Mouse (Mus musculus): Measurements from ENCODE around the gene Zscan10.

The Zscan10 gene

DNA sequence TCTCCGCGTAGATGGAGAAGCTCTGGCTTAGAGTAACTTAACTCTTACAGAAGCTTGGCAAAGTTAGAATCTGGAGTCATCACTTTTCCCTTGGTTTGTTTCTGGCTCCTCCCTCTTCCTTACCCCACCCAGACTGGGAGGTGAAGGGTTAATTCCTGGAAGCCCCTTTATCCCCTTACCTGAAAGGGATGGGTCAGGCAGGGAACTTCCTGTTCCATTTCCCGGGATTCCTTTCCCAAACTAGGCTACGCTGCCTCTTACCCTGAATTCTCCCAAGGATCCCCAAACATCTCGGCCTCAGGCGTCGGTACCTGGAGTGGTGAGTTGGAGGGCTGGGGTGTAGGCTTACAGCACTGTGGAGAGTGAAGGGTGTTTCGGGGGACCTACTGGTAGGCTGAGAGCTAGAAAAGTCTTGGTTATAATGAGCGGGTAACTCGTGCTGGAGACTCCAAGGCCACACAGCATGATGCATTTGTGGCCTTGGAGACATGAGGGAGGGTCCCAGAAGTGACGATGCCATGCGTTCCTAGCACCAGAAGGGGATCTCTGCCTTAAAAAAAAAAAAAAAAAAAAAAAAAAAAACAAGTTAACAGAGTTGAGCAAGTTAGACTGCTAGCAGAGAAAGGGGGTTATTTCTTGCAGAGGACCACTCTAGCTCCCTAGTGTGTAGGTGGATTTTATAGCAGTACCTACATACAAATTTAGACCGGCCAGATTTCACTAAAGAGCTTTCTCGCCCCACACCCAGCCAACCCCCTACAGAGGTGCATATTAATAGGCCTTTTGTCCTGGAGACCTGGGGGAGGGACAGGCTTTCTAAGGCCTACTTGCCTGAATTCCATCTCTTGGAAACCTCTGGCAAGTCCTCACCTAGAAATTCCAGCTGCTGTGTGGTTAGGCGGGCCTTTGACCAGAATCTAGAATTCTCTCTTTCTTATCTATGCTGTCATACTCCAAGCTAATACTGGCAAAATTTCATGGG, at the start of gene Zscan10:
Gene Zscan10, plus strand, starts transcription at position 216 of the 982 bp plus-strand sequence.
- no peak for DNase-seq (ENCODE audit: low spot score in 2 of 2)

DNA sequence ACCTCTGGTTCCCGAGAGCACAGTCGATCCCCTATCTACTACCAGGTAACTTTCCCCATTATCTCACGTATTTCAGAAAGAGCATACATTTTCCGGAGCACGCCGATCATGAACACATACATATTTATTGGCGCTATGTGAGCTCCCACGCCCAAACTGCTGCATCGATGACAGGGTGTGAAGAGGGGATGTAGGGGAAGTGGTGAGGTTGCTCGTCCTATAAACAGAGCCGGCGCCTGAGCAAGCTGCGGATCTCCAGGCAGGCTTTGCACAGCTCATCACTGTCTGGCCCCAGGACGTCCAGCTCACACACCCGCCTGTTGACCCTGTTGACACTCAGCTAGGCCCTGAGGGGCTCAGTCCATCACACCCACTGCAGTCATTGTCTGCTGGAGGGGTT, 49.8 kb upstream of the Zscan10 start:
- DNase-seq (ENCODE audit: low spot score in 2 of 2), result peak in 1 of 2 experiments; percentile 32

DNA sequence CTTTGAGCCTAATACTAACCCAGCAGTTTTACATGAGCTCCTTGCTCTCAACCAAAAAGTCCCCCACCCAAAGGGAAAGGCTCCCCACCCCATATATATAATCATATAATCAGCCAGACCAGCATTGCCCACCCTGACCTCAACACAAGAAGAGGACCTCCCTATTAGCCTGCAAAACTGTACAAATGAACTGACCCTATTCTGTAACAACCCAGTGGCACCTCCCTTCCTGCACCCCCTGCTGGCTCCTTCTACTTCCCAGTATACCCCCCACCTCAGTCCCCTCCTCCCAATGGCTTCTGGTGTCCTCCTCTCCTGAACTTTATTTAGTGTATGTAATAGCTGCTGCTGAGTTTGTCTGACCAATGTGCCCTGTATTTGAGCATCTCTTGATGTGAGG, 49.2 kb upstream of the Zscan10 start:
- no peak for DNase-seq (ENCODE audit: low spot score in 2 of 2)

DNA sequence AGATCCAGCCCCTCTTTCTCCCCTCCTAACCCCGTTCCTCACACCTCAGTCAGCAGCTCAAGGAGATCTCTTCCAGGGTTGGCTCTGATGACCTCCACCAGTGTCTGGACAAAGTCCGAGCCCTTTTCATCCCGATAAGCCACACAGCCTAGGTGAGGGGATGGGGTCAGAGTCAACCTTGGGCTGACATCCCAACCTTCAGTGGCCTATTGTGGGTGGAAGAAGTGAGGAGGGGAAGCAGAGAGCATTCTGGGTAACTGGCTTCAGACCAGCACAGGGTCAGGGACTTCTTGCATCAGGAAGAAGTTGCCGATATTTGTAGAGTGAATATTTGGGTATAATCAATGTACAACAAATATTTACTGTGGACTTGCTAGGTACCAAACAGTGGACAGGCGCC, 48.7 kb upstream of the Zscan10 start:
- no peak for DNase-seq (ENCODE audit: low spot score in 2 of 2)

DNA sequence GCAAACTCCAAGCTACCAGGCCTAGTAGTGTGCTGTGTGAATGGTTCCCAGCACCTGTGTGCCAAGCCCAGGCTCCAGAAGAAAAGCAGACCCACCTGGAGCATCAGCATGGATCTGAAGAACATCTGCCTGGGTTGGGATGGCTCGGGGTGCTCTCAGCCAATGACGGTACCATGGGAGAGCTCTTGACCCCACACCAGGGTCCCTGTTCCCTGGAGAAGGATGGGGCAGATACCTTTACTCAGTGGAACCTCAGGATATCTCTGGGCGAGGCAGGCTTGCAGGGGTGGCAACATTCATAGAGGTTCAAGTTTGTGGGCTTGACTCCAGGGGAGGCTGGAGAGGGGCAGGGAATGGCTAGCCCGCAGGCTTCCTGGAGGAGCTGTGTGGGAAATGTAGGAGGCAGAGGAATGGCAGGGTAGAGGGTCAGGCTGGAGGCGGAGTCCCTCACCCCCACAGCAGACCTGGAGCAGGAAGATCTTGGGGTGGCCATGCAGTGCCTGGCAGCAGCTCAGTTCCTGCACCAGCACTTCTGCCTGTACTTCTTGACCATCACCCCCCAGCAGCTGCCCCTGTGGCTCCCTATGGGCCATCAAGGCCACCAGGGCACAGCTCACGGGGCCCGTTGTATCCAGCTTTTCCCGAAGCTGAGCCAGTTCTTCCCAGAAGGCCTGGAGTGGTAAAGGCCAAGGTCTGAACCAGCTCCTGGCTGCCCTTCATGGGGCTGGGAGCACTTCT, 47.6 kb upstream of the Zscan10 start:
- no peak for DNase-seq (ENCODE audit: low spot score in 2 of 2)

DNA sequence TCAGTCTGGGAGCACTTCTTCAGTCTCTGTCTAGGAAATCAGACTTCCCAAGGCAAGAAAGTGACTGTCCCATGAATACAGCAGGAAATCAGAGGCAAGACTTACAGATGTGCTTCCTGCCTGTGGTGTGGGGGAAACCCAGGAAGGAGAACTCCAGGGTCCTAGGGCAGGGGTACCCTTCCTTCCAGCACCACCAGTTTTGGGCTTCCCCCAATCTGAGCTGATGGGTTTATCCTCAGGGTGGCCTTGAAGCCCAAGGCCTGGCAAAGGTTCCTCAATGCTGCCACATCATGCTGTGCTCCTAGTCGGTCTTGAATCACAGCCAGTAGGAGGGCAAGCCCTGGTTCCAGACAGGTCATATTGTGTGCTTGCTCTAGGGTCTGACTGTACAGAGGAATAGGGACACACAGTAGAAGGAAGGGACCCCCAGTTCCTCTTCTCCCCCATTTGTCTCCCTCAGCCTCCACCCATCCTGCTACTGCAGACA, 47.0 kb upstream of the Zscan10 start:
- DNase-seq (ENCODE audit: low spot score in 2 of 2), result no peak

DNA sequence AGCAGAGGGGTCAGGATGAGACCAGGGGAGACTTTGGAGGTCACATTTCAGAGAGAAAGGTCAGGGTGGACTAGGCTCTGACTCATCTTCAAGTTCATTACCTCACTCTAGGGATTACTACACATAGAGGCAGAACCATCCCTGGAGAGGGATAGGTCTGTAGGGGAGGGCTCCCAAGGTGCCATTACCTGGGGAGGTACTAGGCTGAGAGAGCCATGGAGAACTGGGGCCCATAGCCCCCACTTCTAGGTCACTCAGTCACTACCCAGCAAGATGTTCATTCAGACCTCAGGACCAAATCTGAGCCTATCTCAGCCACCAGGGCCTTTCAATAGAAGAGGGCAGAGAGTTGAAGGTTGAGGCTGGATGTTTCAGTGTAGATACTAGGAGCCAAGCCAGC, 46.3 kb upstream of the Zscan10 start:
- DNase-seq (ENCODE audit: low spot score in 2 of 2), result no peak

DNA sequence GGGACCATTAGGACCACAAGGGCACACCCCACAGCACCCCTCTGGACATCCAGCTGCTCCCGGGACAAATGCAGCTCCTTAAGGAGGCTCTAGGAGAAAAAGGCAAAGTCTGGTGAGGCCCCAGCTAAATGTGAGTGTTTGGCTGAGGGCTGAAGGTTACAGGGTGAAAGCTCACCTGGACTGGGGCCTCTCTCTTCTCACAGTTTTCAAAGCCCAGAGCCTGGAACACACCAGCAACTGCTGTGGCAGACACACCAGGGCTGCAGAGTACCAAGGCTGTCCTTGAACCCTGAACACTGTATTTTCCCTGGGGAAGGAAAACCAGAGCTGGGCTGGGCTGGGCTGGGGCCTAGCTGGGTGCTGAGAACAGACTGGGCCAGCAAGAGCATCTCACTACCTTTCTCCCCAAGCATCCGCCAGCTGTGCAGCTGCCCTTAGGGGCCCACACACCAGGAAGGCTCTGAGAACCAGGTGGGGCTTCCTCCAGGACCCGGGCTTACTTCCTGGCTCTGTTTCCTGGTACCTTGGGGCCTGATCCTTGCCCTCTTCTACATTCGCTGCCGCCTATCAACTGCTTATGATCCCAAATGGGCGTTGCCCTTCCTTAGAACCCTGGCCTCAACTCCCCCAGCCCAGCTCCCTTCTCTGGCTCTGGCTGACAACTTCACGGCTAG, 45.3 kb upstream of the Zscan10 start:
- no peak for DNase-seq (ENCODE audit: low spot score in 2 of 2)

DNA sequence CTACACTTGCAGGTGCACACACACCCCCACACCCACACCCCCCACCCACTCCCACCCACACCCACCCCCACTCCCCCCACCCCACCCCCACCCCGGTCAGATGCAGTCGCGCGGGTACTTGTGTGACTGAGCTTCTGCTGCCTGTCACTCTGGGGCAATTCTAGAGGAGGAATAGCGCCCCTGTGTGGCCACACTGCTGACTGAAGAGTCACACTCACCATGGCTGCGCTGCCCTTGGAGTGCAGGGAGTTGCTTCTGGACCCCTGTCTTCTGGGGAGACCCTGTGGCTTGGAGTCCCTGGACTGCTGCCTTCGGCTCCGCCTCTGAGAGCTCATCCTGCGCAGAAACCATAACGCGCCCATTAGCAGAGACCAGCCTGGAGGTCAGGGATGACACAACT, 40.9 kb upstream of the Zscan10 start:
- peak in 1 of 2 experiments; percentile 26 for DNase-seq (ENCODE audit: low spot score in 2 of 2)

DNA sequence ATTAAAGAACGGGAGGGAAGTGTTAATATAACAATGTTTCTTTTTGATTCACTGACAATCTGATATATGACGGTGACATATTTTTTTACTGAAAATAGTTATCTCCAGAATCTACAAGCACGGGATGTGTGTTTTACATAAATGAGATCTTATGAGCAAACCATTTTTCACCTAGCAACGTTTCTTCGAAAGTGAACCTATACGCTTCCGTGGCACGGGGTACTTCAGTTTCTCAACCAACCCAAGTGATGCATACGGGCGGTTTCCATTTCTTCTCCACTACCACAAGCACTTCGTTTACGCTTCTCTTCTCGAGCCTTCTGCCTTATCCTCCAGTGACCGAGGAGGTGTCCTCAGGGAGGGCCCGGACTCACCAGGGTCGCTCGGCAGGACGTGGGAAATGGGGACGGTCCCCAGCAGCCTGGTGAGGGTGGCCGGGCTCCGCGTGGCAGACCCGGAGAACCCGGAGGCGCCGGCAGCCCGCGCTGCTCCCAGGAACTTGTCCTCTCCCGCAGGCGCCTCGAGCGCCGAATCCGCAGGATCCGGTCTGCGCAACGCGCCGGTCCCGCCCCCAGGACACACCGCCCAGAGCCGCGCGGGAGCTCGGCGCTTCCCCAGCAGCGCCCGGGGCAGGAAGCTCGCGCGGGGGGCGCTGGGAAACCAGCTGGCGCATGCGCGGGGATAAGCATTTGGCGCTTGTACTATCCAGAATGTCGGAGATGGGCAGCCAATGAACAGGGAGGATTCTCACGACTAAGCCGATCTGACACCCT, 36.9 kb upstream of the Zscan10 start, which contains the start of gene Zfp213:
Gene Zfp213, minus strand, starts transcription at position 644 of the 773 bp plus-strand sequence.
- peak; percentile 94 for DNase-seq (ENCODE audit: low spot score in 2 of 2)

DNA sequence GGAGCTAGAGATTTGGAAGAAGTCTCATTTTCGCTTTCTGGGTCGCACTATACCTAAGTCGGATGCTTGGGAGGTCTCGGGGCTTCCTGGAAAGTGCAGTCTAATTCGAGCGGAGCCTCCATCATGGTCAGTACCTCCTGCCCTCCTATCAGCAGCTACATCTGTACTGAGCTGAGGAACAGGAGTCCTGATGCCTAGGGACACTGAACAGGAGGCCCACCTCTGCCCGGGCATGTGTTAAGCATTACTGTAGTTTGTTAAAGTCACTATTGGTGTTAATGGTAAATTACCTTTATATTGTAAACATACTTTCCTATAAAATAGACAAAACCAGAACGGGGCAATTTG, 36.3 kb upstream of the Zscan10 start:
- no peak for DNase-seq (ENCODE audit: low spot score in 2 of 2)

DNA sequence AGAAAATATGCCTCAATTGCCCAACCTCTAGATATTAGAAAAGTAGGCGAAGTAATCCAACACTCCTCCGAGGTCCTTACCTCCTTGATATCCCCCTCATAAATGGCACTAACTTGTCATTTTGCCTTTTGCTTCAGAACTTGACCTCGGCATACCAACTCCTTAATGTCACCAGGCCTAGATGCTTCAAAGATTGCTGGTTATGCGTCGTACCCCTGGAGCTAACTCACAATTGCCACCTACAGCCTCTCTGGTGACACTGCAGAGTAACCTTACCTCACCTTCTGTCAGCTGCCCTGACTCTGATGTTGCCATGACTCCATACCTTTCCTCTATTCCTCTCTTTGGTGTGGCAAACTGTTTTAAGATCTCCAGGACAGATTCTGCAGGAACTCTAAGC, 33.9 kb upstream of the Zscan10 start:
- DNase-seq (ENCODE audit: low spot score in 2 of 2), result no peak

DNA sequence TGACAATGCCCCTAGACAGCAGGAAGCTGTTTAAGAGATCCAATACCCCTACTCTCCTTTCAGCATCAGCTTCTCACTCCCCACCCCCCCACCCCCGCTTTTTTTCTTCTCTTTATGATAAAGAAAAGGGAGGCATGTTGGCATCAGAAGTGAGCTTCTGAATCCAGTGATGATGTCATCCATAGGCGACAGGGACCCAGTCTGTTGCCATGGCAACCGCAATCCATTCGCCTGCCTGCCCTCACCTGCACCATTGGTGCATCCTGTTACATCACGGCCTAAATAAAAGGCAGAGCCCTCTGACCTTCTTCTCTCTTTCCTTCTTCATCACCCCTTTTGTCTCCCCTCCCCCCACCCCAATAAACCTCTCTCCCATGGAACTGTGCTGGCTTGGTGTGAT, 32.3 kb upstream of the Zscan10 start:
- no peak for DNase-seq (ENCODE audit: low spot score in 2 of 2)

DNA sequence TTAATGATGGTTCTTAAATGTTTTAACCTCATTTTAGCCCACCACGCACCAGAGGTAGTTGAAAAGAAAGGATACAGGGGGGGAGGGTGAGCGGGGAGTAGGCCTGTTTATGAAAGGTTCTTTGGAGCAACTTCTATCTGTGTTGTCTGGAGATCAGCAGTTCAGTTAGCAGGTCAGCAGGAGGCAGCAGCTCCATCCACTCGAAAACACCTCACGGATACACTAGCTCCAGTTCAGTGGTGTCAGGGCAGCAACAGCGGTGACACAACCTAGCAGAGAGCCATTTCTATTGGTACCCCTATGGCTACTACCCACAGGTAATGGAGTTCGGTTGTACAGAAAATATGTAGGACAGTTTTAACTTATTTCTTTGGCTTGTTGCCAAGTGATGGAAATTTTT, 30.6 kb upstream of the Zscan10 start:
- DNase-seq (ENCODE audit: low spot score in 2 of 2), result peak; percentile 38 to 39

DNA sequence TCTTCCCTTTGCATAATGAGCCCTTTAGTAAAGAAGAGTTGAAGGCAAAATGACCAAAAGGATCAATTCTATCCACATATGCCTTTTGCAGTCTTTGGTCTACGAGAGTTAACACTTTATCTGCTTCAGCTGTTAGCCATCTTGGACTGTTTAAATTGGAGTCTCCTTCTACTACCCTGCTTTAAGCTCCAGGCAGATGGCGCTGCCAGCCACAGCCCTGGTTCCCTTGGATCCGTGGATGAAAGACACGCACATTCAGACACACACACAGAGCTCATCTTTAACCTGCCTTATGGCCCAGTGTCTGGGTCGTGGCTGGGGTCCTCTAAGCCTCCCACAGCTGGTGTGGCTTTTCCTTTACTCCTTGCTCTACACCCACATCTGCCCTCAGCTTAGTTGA, 29.6 kb upstream of the Zscan10 start:
- DNase-seq (ENCODE audit: low spot score in 2 of 2), result no peak

DNA sequence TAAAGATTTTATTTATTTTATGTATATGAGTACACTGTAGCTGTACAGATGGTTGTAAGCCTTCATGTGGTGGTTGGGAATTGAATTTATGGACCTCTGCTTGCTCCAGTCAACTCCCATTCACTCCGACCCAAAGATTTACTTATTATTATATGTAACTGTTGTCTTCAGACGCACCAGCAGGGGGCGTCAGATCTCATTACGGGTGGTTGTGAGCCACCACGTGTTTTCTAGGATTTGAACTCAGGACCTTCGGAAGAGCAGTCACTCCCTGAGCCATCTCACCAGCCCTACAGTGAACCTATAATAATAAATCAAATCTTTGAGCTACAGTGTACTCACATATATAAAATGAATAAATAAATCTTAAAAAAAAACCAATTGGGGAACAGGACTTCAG, 28.6 kb upstream of the Zscan10 start:
- DNase-seq (ENCODE audit: low spot score in 2 of 2), result no peak

DNA sequence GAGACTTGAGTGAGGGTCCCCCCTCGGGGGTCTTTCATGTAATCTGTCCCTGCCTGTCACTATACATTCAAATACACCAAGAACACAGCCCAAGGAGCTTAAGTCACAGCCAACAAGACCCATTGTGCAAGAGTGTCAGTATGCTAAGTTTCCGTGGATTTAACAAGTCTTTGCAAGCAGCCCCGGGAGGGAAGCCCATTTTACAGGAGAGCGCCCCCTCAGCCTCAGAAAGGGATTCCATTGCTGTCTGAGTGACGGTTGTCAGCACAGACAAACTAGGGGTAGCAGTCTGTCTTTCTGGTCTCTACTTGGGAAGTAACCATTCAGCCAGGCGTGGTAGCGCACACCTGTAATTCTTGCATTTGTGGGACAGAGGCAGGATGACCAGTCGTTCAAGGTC, 26.5 kb upstream of the Zscan10 start:
- DNase-seq (ENCODE audit: low spot score in 2 of 2), result no peak

DNA sequence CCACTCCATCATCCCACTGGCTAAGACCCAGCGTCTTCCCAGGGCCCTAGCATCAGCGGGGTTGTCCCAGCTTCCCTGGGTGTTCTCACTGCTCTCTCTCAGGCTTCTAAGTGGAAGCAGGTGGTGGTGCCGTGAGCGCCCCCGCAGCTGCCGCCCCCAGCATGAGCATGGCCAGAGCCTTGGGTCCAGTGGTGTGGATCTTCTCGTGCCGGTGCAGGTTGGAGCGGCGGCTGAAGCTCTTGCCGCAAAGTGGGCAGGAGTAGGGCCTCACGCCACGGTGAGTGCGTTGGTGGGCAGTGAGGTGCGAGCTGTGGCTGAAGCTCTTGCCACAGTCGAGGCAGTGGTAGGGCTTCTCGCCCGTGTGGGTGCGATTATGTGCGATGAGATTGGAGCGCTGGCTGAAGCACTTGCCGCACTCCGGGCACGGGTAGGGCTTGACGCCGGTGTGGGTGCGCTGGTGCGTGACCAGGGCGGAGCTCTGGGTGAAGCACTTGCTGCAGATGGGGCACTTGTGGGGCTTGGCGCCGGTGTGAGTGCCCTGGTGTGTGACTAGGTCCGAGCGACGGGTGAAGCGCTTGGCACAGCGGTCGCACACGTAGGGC, 24.6 kb upstream of the Zscan10 start:
- DNase-seq (ENCODE audit: low spot score in 2 of 2), result no peak

DNA sequence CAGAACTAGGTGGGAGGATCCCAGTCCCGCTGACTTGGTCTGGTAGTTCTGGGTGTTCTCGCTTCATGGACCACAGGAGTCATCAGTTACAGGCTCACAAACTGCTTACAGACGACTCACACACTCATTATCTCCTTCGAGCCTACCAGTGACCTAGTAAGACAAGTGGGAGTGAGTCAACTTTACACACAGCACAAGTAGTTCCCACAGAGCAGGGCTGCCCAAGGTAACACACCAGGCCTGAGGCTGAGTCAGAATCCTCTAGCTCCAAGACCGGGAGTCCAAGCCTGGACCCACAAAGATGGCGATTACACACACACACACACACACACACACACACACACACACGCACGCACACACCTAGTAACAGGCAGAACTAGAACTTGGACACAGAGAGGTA, 15.9 kb upstream of the Zscan10 start:
- DNase-seq (ENCODE audit: low spot score in 2 of 2), result no peak

DNA sequence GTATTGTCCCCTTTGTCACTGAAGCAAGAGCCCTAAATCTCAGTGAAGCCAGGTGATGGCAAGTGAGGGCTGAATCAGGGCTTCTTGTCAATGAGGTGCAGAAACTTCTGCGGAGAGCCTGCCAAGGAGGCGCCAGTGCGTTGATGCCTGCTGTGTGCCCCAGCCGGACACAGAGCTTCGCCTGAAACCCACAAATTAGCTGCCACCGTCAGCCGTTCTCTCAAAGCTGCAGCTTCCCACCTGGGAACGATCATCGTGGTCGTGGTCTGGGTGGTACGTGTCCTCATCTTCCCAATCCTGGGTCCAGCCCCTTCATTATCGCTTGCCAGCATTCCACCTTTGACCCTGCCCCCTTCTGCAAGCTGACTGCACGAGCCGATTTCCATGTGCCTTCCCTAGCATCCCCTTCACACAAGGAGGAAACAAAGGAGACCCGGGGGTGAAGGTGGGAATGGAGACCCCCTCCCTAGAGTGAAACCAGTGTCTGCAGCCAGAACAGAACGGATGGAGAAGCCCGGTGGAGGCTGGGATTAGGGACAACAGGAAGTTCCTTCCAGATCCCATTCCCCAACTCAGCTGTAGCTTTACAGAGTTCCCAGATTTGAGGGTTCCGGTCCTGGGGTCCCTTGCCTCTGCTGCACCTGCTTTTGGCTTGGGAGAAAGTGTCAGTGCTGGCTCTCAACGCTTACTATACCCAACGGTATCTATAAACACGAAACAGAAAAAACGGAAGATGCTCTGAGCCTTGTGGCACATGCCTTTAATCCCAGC, 14.8 kb upstream of the Zscan10 start:
- no peak for DNase-seq (ENCODE audit: low spot score in 2 of 2)

Data from spleen, postnatal 36 days (tissue).